Comparison of ENCODE assay signal across 8 mouse cellular contexts in the genomic region with DNA sequence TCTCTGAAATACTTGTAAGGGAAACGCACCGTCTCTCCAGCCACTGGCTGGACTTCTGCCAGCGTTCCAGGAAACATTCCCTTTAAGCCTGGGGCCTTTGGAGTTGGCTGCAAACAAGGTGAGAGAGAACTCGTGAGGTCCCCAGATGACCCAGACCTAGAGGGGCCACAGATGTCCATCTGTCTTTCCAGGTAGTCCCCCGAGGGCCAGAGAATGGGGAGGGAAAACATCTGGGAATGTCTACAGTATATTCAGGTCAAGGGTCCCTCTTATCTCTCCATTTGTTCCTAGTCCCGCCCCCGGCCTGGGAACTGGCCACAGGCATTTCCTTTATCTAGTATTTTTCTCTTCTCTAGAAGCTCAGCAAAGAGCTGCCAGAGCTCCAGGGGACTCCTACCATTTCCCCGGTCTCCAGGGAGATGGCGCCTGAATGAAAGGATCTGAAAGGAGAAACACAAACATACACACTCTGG. TPM values are rescaled to one million over a fixed set of nuclear protein-coding genes. Genes with fewer than 3 reads are reported as not detected.
A peak's percentile ranks its signal among the peaks of the same experiment; 100 is the strongest.
DNase-seq lines count a peak whose midpoint lies in the region; ATAC-seq lines count a peak whose summit lies in the region.

No protein-coding gene starts in this region.

- peak; percentile 61 for ATAC-seq in forebrain, embryonic 16.5 days
- no peak for ATAC-seq in intestine, embryonic 15.5 days
- no peak for ATAC-seq in liver, embryonic 15.5 days (ENCODE audit: insufficient read depth)

- peak; percentile 71 for DNase-seq in ovary, adult 18-20 months (ENCODE audit: low spot score)
- DNase-seq in ovary, postnatal 14 days (ENCODE audit: low spot score): no peak
- peak; percentile 11 for DNase-seq in right cerebral cortex, postnatal 4 days
- DNase-seq in natural killer cell, adult 2 months (ENCODE audit: low spot score in 2 of 2): no peak
- no peak for DNase-seq in urinary bladder, postnatal 4 days (ENCODE audit: low spot score in 2 of 2)

- no peaks in the 10 kb centered on the region for H3K27me3 ChIP-seq in forebrain, embryonic 16.5 days (replicated peaks; ENCODE audit: control insufficient read depth, insufficient read depth, low read length)
- no peaks in the 10 kb centered on the region for H3K27me3 ChIP-seq in intestine, embryonic 15.5 days (replicated peaks)
- H3K27me3 ChIP-seq in liver, embryonic 15.5 days: no peaks in the 10 kb centered on the region

- peak overlapping the region; percentile 29; the same call in 1 of the 2 replicates for H3K4me2 ChIP-seq in forebrain, embryonic 16.5 days (ENCODE audit: low read length)
- peak overlapping the region; percentile 28 for H3K4me2 ChIP-seq in intestine, embryonic 15.5 days (replicated peaks)
- H3K4me2 ChIP-seq in liver, embryonic 15.5 days: peak overlapping the region; percentile 36

- no peak overlapping the region for H3K9ac ChIP-seq in forebrain, embryonic 16.5 days (replicated peaks; ENCODE audit: low read depth, low read length)
- H3K9ac ChIP-seq in intestine, embryonic 15.5 days: no peak overlapping the region
- H3K9ac ChIP-seq in liver, embryonic 15.5 days: no peak overlapping the region

- H3K9me3 ChIP-seq in forebrain, embryonic 16.5 days (ENCODE audit: control insufficient read depth, low read length): no peaks in the 10 kb centered on the region
- no peaks in the 10 kb centered on the region for H3K9me3 ChIP-seq in intestine, embryonic 15.5 days
- no peaks in the 10 kb centered on the region for H3K9me3 ChIP-seq in liver, embryonic 15.5 days (replicated peaks)

- 41% methylated on average over 9 of the region's 9 CpGs for WGBS in forebrain, embryonic 16.5 days
- 32% methylated on average over 9 of the region's 9 CpGs for WGBS in intestine, embryonic 15.5 days
- WGBS in liver, embryonic 15.5 days (ENCODE audit: insufficient replicate concordance): 34% methylated on average over 9 of the region's 9 CpGs

- H3K4me3 ChIP-seq in forebrain, embryonic 16.5 days (replicated peaks; ENCODE audit: low read length): no peak overlapping the region
- no peak overlapping the region for H3K4me3 ChIP-seq in intestine, embryonic 15.5 days (replicated peaks)
- H3K4me3 ChIP-seq in liver, embryonic 15.5 days (replicated peaks): no peak overlapping the region

- H3K27ac ChIP-seq in forebrain, embryonic 16.5 days (ENCODE audit: low read length): no peak overlapping the region
- H3K27ac ChIP-seq in intestine, embryonic 15.5 days: no peak overlapping the region
- H3K27ac ChIP-seq in liver, embryonic 15.5 days (replicated peaks): no peak overlapping the region

- H3K36me3 ChIP-seq in forebrain, embryonic 16.5 days (ENCODE audit: control insufficient read depth, insufficient read depth): no peaks in the 10 kb centered on the region
- no peaks in the 10 kb centered on the region for H3K36me3 ChIP-seq in intestine, embryonic 15.5 days
- no peaks in the 10 kb centered on the region for H3K36me3 ChIP-seq in liver, embryonic 15.5 days (replicated peaks)

- H3K4me1 ChIP-seq in forebrain, embryonic 16.5 days (replicated peaks; ENCODE audit: control insufficient read depth, insufficient read depth, low read length): peaks cover 10% of the 10 kb centered on the region
- H3K4me1 ChIP-seq in intestine, embryonic 15.5 days (replicated peaks): peaks cover 5% of the 10 kb centered on the region; the same call in 1 of the 2 replicates
- H3K4me1 ChIP-seq in liver, embryonic 15.5 days (replicated peaks): no peaks in the 10 kb centered on the region

RNA-seq across cellular contexts. Expression of a gene that starts 33.9 kb away (rescaled TPM):
- polyA plus RNA-seq in forebrain, embryonic 16.5 days (2015; fragmentation: Nextera tagmentation; extraction: Ambion mirVana): 33.9 and 41.4 TPM in 2 replicates
- 39.0 and 45.6 TPM in 2 replicates for polyA plus RNA-seq in intestine, embryonic 15.5 days (2015; fragmentation: Nextera tagmentation; extraction: Ambion mirVana)
- polyA plus RNA-seq in liver, embryonic 15.5 days (2015; fragmentation: Nextera tagmentation; extraction: Ambion mirVana): 6.6 and 6.9 TPM in 2 replicates

Comparison
In these comparisons a context has a peak if more than half of its experiments do, and no peak if none do; other contexts are left out.
1. DNase-seq: peak in ovary, adult 18-20 months (single experiment) and right cerebral cortex, postnatal 4 days (single experiment); none in ovary, postnatal 14 days (single experiment), natural killer cell, adult 2 months (0 of 2) and urinary bladder, postnatal 4 days (0 of 2).
2. Peak in every context shown above with its lines, with median percentiles within 50 percentile points of each other: H3K4me2 ChIP-seq.